In genomic region chr5:27875341-27876105, GRCm38 (mm10) we compare ENCODE assay signal across 30 mouse cellular contexts. TPM values are rescaled to one million over a fixed set of nuclear protein-coding genes. Genes with fewer than 3 reads are reported as not detected.
A peak's percentile ranks its signal among the peaks of the same experiment; 100 is the strongest.
DNase-seq lines count a peak whose midpoint lies in the region; ATAC-seq and TF ChIP-seq lines count a peak whose summit lies in the region.
"Had no signal": no experiment of that assay in that cellular context is flagged by ENCODE, and none has a peak within 500 bp of the region (broad histone marks: within the 10 kb centered on the region; RNA-seq: fewer than 3 reads in every experiment).

No protein-coding gene starts in this region.

- no peaks in the 10 kb centered on the region for H3K36me3 ChIP-seq in forebrain, postnatal 0 days (ENCODE audit: insufficient read depth)
- H3K36me3 ChIP-seq in forebrain, embryonic 14.5 days (ENCODE audit: control insufficient read depth, insufficient read depth, low read length) = no peaks in the 10 kb centered on the region
- no peaks in the 10 kb centered on the region for H3K36me3 ChIP-seq in heart, embryonic 10.5 days
- H3K36me3 ChIP-seq: embryonic facial prominence, embryonic 13.5 days; embryonic facial prominence, embryonic 15.5 days; forebrain, embryonic 10.5 days; forebrain, embryonic 15.5 days; G1E had no signal

- no peak overlapping the region for H3K9ac ChIP-seq in forebrain, postnatal 0 days
- no peak overlapping the region for H3K9ac ChIP-seq in forebrain, embryonic 14.5 days (ENCODE audit: low read length)
- H3K9ac ChIP-seq: embryonic facial prominence, embryonic 13.5 days; embryonic facial prominence, embryonic 15.5 days; forebrain, embryonic 15.5 days had no signal

- no peaks in the 10 kb centered on the region for H3K27me3 ChIP-seq in cerebellum, adult 2 months (ENCODE audit: control insufficient read depth, insufficient read depth, low read length)
- H3K27me3 ChIP-seq in forebrain, postnatal 0 days (ENCODE audit: insufficient read depth, low read length) = no peaks in the 10 kb centered on the region
- no peaks in the 10 kb centered on the region for H3K27me3 ChIP-seq in forebrain, embryonic 14.5 days (replicated peaks; ENCODE audit: control insufficient read depth, insufficient read depth, low read length)
- H3K27me3 ChIP-seq in heart, embryonic 10.5 days (ENCODE audit: insufficient read depth, poor library complexity, severe bottlenecking) = no peaks in the 10 kb centered on the region
- H3K27me3 ChIP-seq: CH12.LX; embryonic facial prominence, embryonic 13.5 days; embryonic facial prominence, embryonic 15.5 days; forebrain, embryonic 15.5 days; Patski had no signal

- TF ChIP-seq POLR2A in cerebellum, adult 2 months (IDR thresholded peaks at IDR 0.05; ENCODE audit: borderline replicate concordance, insufficient read depth, low read length) = no peak
- TF ChIP-seq POLR2A in brain, embryonic 14.5 days (IDR thresholded peaks at IDR 0.05; ENCODE audit: borderline replicate concordance, extremely low read depth, insufficient read depth, insufficient read length, poor library complexity, severe bottlenecking) = no peak

- H3K4me3 ChIP-seq in cerebellum, adult 2 months (replicated peaks; ENCODE audit: insufficient read depth, low read depth, low read length) = no peak overlapping the region
- H3K4me3 ChIP-seq in forebrain, postnatal 0 days (ENCODE audit: low read depth, low read length) = no peak overlapping the region
- no peak overlapping the region for H3K4me3 ChIP-seq in forebrain, embryonic 14.5 days (ENCODE audit: low read depth, low read length)
- H3K4me3 ChIP-seq in heart, embryonic 10.5 days = no peak overlapping the region
- H3K4me3 ChIP-seq: embryonic facial prominence, embryonic 13.5 days; embryonic facial prominence, embryonic 15.5 days; erythroblast, embryonic 14.5 days; forebrain, embryonic 10.5 days; forebrain, embryonic 15.5 days had no signal

- 0 out of 2 replicates have a peak, but pooled peaks cover 5% of the 10 kb centered on the region for H3K4me1 ChIP-seq in cerebellum, adult 2 months (ENCODE audit: control insufficient read depth, insufficient read depth, low read length)
- H3K4me1 ChIP-seq in forebrain, postnatal 0 days (ENCODE audit: insufficient read depth) = no peaks in the 10 kb centered on the region
- H3K4me1 ChIP-seq in forebrain, embryonic 14.5 days (ENCODE audit: control insufficient read depth, insufficient read depth, low read length) = peaks cover 5% of the 10 kb centered on the region; the same call in 1 of the 2 replicates
- no peaks in the 10 kb centered on the region for H3K4me1 ChIP-seq in heart, embryonic 10.5 days
- H3K4me1 ChIP-seq: forebrain, embryonic 10.5 days had no signal

- no peak overlapping the region for H3K4me2 ChIP-seq in forebrain, postnatal 0 days (ENCODE audit: low read depth)
- H3K4me2 ChIP-seq in forebrain, embryonic 14.5 days (ENCODE audit: low read length) = no peak overlapping the region
- H3K4me2 ChIP-seq: embryonic facial prominence, embryonic 13.5 days; embryonic facial prominence, embryonic 15.5 days; forebrain, embryonic 15.5 days had no signal

- 0 out of 2 replicates have a peak, but pooled peaks have one; percentile 2 for TF ChIP-seq CTCF in cerebellum, adult 2 months (IDR thresholded peaks at IDR 0.05; ENCODE audit: borderline replicate concordance, insufficient read depth, low read depth, low read length)
- no peak for TF ChIP-seq CTCF in forebrain, postnatal 0 days (IDR thresholded peaks at IDR 0.05; ENCODE audit: low read depth)
- TF ChIP-seq CTCF in brain, embryonic 14.5 days (IDR thresholded peaks at IDR 0.05; ENCODE audit: borderline replicate concordance, extremely low read depth, insufficient read depth, insufficient read length) = no peak

- H3K9me3 ChIP-seq in forebrain, postnatal 0 days (ENCODE audit: low read length) = no peaks in the 10 kb centered on the region
- no peaks in the 10 kb centered on the region for H3K9me3 ChIP-seq in forebrain, embryonic 14.5 days (replicated peaks; ENCODE audit: control insufficient read depth, low read length)
- H3K9me3 ChIP-seq in heart, embryonic 10.5 days = no peaks in the 10 kb centered on the region
- H3K9me3 ChIP-seq: embryonic facial prominence, embryonic 13.5 days; embryonic facial prominence, embryonic 15.5 days; forebrain, embryonic 10.5 days; forebrain, embryonic 15.5 days; G1E had no signal

- DNase-seq in cerebellum, adult 2 months = no peak
- no peak for DNase-seq in cerebellum, postnatal 4 days (ENCODE audit: low spot score in 2 of 2)
- peak; percentile 6 for DNase-seq in forebrain, postnatal 0 days
- no peak for DNase-seq in forebrain, embryonic 14.5 days (ENCODE audit: low spot score)
- DNase-seq in heart, embryonic 10.5 days (ENCODE audit: low spot score) = peak; percentile 62
- DNase-seq in heart, adult 18-20 months = no peak
- DNase-seq in brain, embryonic 14.5 days (ENCODE audit: low read depth) = peak; percentile 3
- DNase-seq: adrenal gland, adult 8-10 months; adrenal gland, postnatal 14 days; adrenal gland, postnatal 36 days; B cell, adult 2 months; cerebellum, adult 11 months; cerebellum, adult 18-20 months; cerebellum, adult 9-10 months; cerebellum, postnatal 10 days; cerebellum, postnatal 25 days; embryo, embryonic 11 days had no signal

- no peak overlapping the region for H3K27ac ChIP-seq in cerebellum, adult 2 months (ENCODE audit: insufficient read depth, low read length)
- H3K27ac ChIP-seq in forebrain, postnatal 0 days (ENCODE audit: low read depth, low read length) = no peak overlapping the region
- no peak overlapping the region for H3K27ac ChIP-seq in forebrain, embryonic 14.5 days (ENCODE audit: low read depth, low read length)
- H3K27ac ChIP-seq in heart, embryonic 10.5 days = no peak overlapping the region
- H3K27ac ChIP-seq: embryonic facial prominence, embryonic 13.5 days; embryonic facial prominence, embryonic 15.5 days; forebrain, embryonic 10.5 days; forebrain, embryonic 15.5 days had no signal

- 54% methylated on average over 4 of the region's 4 CpGs for WGBS in cerebellum, adult 2 months
- WGBS in forebrain, postnatal 0 days = 53% methylated on average over 4 of the region's 4 CpGs
- 64% methylated on average over 4 of the region's 4 CpGs for WGBS in forebrain, embryonic 14.5 days
- 53% methylated on average over 4 of the region's 4 CpGs for WGBS in heart, embryonic 10.5 days

- ATAC-seq in forebrain, postnatal 0 days = no peak
- ATAC-seq in forebrain, embryonic 14.5 days = no peak
- ATAC-seq: activated CD4-positive, CD25-positive, alpha-beta regulatory T cell, adult 4 months; CD4-positive, CD25-positive, alpha-beta regulatory T cell, adult 4 months; forebrain, embryonic 15.5 days; Patski had no signal

RNA-seq across cellular contexts. Expression of gene Htr5a, which starts 33.6 kb away (rescaled TPM):
- polyA plus RNA-seq in cerebellum, adult 2 months (2012; rRNA removed) = 3.6 TPM in 2 replicates
- total RNA-seq in forebrain, postnatal 0 days (2014; rRNA removed) = 5.8 and 7.6 TPM in 2 replicates
- 0.86 and 1.2 TPM in 2 replicates for polyA plus RNA-seq in forebrain, postnatal 0 days (2015; fragmentation: Nextera tagmentation; extraction: Ambion mirVana)
- 0.71 and 0.77 TPM in 2 replicates for polyA plus RNA-seq in forebrain, embryonic 14.5 days (2014; fragmentation: Nextera tagmentation; extraction: Ambion mirVana)
- not detected in 2 replicates for polyA plus RNA-seq in heart, embryonic 10.5 days (2016; fragmentation: Nextera tagmentation; extraction: Ambion mirVana)
- total RNA-seq in heart, adult 18-20 months (2021) = not detected
- 1.7 and 2.7 TPM in 2 replicates for polyA plus RNA-seq in brain, embryonic 14.5 days (2012; rRNA removed)
- total RNA-seq: adrenal gland, adult 18-20 months; adrenal gland, adult 8-10 months; adrenal gland, postnatal 14 days; adrenal gland, postnatal 36 days; CH12.LX; common myeloid progenitor, adult 5-6 weeks had no signal
- polyA plus RNA-seq: activated CD4-positive, CD25-positive, alpha-beta regulatory T cell, adult 4 months; CD4-positive, CD25-positive, alpha-beta regulatory T cell, adult 4 months; embryonic facial prominence, embryonic 11.5 days; embryonic facial prominence, embryonic 13.5 days; embryonic facial prominence, embryonic 15.5 days; erythroblast, embryonic 14.5 days; forebrain, embryonic 10.5 days; G1E; Patski had no signal

Comparison
In these comparisons a context has a peak if more than half of its experiments do, and no peak if none do; other contexts are left out.
1. DNase-seq: peak in forebrain, postnatal 0 days (single experiment), heart, embryonic 10.5 days (single experiment) and brain, embryonic 14.5 days (single experiment); none in cerebellum, adult 2 months (0 of 2), cerebellum, postnatal 4 days (0 of 2), forebrain, embryonic 14.5 days (single experiment) and heart, adult 18-20 months (0 of 2).